Mouse (Mus musculus) B cell, adult (primary cell): Measurements from ENCODE around the gene Foxc1. TPM values are rescaled to one million over a fixed set of nuclear protein-coding genes. Genes with fewer than 3 reads are reported as not detected.

ENCODE experiments used
- total RNA-seq: library from RNA; stranded (reverse); gene quantifications from 4 replicates; pipeline ENCODE4 v1.2.4, GENCODE M21; 2023; ENCODE audit not compliant: inconsistent age

The Foxc1 gene
- total RNA-seq, result not detected in 4 replicates

DNA sequence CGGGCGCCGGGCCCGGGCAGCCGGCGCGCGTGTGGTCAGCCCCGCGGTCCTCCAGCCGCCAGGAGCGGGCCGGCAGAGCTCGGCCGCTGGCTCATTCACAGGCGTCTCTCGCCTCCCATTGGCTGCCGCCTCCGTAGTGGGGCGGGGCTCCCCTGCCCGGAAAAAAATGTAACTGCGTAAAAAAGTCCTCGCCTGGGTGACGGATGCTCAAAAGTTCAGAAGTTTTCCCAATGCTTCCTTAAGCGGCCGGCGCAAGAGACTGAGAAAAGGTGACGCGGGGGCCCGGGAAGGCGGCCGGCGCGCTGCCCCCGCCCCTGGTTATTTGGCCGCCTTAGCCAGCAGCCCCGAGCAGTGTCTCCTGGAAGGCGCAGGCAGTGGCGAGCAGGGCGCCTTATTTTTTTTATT, at the start of gene Foxc1:
Foxc1 (plus strand) TSS at position 206 of the 405 bp plus-strand sequence.

Other genes with a start within 250 kb of the Foxc1 start
- gene A530084C06Rik, start 247.3 kb upstream of the Foxc1 start, total RNA-seq, result not detected in 4 replicates
- gene Foxf2, start 180.8 kb upstream of the Foxc1 start, total RNA-seq, result not detected in 4 replicates